Mouse (Mus musculus): ENCODE results near the gene Thsd4.

DNA sequence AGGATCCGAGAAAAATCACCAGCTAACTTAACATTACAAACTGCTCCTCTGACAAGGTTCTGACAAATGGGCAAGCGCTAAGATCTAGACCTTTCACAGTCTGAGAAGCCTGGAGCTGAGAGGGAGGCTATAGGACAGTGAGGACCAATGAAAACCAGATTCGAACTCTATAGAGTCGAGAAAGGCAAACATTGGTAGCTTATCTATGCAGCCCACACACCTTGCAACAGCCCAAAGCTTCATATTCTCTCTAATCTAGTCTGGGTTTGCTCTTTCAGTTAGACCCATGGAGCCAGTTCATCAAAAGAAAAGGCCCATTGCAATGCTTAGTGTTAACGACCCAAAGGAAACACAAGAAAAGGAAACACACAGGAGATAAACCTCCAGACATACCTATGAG lies 252.0 kb downstream of the Thsd4 start:
- TF ChIP-seq CTCF (IDR thresholded peaks at IDR 0.05; ENCODE audit: low read depth) (no peak), EP300 (IDR thresholded peaks at IDR 0.05; ENCODE audit: low read depth) (no peak)
